ENCODE assay signal across 16 mouse cellular contexts in genomic region chrX:136365809-136366208, GRCm38 (mm10).
"Had no signal": no experiment of that assay in that cellular context is flagged by ENCODE, and none has a peak within 500 bp of the region (broad histone marks: within the 10 kb centered on the region; RNA-seq: fewer than 3 reads in every experiment).

No protein-coding gene starts in this region.

- H3K4me3 ChIP-seq: limb, embryonic 12.5 days; liver, embryonic 13.5 days; lung, embryonic 15.5 days; megakaryocyte, embryonic 14.5 days; myocyte; neural tube, embryonic 15.5 days; stomach, embryonic 15.5 days had no signal

- H3K36me3 ChIP-seq: limb, embryonic 12.5 days; liver, embryonic 13.5 days; lung, embryonic 15.5 days; neural tube, embryonic 15.5 days; stomach, embryonic 15.5 days had no signal

- H3K9ac ChIP-seq: limb, embryonic 12.5 days; liver, embryonic 13.5 days; liver, postnatal 0 days; lung, embryonic 15.5 days; neural tube, embryonic 15.5 days; stomach, embryonic 15.5 days had no signal

- DNase-seq: kidney, adult 2 months; kidney, postnatal 25 days; layer of hippocampus, postnatal 36 days; liver; liver, embryonic 13.5 days; liver, postnatal 0 days; lung, postnatal 14 days; thymus, postnatal 4 days had no signal

- H3K4me1 ChIP-seq: limb, embryonic 12.5 days; liver, embryonic 13.5 days; lung, embryonic 15.5 days; megakaryocyte, embryonic 14.5 days; neural tube, embryonic 15.5 days; stomach, embryonic 15.5 days had no signal

- H3K27ac ChIP-seq: limb, embryonic 12.5 days; liver, embryonic 13.5 days; lung, embryonic 15.5 days; macrophage; neural tube, embryonic 15.5 days; stomach, embryonic 15.5 days had no signal

- H3K9me3 ChIP-seq: limb, embryonic 12.5 days; liver, embryonic 13.5 days; lung, embryonic 15.5 days; megakaryocyte, embryonic 14.5 days; neural tube, embryonic 15.5 days; stomach, embryonic 15.5 days had no signal

- H3K27me3 ChIP-seq: limb, embryonic 12.5 days; liver, embryonic 13.5 days; lung, embryonic 15.5 days; megakaryocyte, embryonic 14.5 days; neural tube, embryonic 15.5 days; stomach, embryonic 15.5 days had no signal

- ATAC-seq: intestine, embryonic 16.5 days; liver, postnatal 0 days had no signal

- H3K4me2 ChIP-seq: limb, embryonic 12.5 days; liver, embryonic 13.5 days; lung, embryonic 15.5 days; neural tube, embryonic 15.5 days; stomach, embryonic 15.5 days had no signal
